Mouse (Mus musculus): ENCODE measurements around the gene 2210408I21Rik. TPM values are rescaled to one million over a fixed set of nuclear protein-coding genes. Genes with fewer than 3 reads are reported as not detected.

Gene 2210408I21Rik
- polyA plus RNA-seq, 1 experiment from 2014 or later: 10.8 TPM

DNA sequence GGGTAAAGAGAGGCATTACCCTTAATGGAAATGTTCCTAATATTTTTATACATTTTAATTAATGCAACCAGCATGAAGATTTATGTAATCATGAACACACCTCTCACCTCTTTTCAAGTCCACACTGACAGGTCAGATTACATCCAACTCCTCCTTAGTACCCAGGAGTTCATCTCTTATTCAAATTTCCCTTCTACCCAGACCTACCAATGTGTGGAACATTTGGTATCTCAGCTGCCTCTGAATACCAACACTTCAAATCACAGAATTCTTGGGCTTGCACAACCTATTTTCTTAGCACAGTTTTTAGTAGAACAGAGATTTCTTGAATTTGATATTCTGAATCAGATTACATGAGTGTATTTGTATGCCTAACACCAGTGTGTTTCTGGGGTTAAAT lies 394.4 kb downstream of the 2210408I21Rik start:
- H3K9ac ChIP-seq: no peak overlapping the region
- H3K27ac ChIP-seq: no peak overlapping the region

DNA sequence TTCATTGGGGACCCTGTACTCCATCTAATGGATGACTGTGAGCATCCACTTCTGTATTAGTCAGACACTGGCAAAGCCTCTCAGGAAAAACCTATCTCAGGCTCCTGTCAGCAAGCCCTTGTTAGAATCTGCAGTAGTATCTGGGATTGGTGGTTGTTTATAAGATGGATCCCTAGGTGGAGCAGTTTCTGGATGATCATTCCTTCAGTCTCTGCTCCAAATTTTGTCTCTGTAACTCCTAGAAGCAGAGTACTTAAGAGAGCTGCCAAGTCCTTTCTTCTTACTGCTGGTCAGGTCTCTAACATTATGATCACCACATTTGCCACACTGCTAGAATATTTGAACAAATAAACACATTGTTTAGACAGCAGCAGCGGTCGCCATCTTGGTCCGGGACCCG lies 402.1 kb downstream of the 2210408I21Rik start:
- no peak for ATAC-seq (ENCODE audit: insufficient number of reproducible peaks, insufficient read depth, low FRiP score, low TSS enrichment)
- 92% methylated on average over 4 of the region's 4 CpGs for WGBS
- Histone ChIP-seq H3K9ac (no peak overlapping the region), H3K9me3 (no peaks in the 10 kb centered on the region), H3K4me2 (replicated peaks) (no peak overlapping the region), H3K27ac (no peak overlapping the region), H3K4me3 (no peak overlapping the region), H3K36me3 (no peaks in the 10 kb centered on the region), H3K4me1 (no peaks in the 10 kb centered on the region), H3K27me3 (no peaks in the 10 kb centered on the region)

More for the DNA sequence above, 394.4 kb downstream of the 2210408I21Rik start:
- Histone ChIP-seq H3K4me3 (no peak overlapping the region), H3K27me3 (no peaks in the 10 kb centered on the region), H3K4me2 (replicated peaks) (no peak overlapping the region), H3K4me1 (no peaks in the 10 kb centered on the region), H3K36me3 (no peaks in the 10 kb centered on the region), H3K9me3 (no peaks in the 10 kb centered on the region)
- ATAC-seq (ENCODE audit: insufficient number of reproducible peaks, insufficient read depth, low FRiP score, low TSS enrichment): no peak

DNA sequence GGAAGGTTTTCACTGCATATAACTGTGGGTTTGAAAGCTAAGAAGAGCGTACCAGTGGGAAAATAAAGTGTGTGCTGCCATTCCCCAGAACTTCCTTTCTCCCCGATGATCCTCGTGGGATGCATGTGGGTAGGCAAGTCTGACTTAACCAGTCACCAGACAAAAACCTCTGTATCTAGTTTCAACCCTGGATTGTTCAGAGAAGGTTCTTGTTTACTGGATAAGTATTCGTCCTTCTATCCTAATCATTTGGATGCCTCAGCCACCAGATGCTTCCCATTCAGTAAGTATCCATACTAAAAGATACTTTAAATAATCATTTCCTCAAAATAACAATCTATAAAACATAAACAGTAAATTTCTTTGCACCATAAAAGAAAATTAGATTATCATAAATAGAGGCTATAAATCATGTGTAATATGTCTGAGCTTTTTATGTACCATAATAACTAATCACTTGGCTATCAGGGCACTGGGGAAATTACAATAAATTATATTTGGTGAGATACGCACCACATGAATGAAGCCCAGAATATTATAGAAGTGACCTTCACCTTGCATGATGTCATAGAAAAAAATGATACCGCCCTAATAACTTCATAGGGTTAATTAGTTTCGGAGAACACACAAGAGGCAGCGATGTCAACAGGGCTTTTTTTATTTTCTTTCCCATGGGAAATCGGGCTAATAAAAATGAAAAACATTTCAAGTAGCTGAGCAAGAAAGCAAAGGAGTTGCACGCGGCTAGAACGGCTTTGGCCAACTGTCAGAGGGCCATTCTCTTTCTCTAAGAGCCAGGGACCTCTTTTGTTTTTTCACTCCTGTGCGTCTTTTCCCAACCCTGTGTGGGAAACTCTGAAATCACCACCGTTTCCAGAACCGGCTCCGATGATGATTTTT lies 412.4 kb downstream of the 2210408I21Rik start:
- no peak overlapping the region for H3K4me3 ChIP-seq
- peak overlapping the region; percentile 32 for H3K4me2 ChIP-seq (replicated peaks)
- H3K9ac ChIP-seq: no peak overlapping the region
- H3K4me1 ChIP-seq: no peaks in the 10 kb centered on the region
- no peaks in the 10 kb centered on the region for H3K36me3 ChIP-seq
- H3K27me3 ChIP-seq: no peaks in the 10 kb centered on the region
- 37% methylated on average over 16 of the region's 16 CpGs for WGBS
- H3K27ac ChIP-seq: no peak overlapping the region
- ATAC-seq (ENCODE audit: insufficient number of reproducible peaks, insufficient read depth, low FRiP score, low TSS enrichment): no peak
- no peaks in the 10 kb centered on the region for H3K9me3 ChIP-seq

DNA sequence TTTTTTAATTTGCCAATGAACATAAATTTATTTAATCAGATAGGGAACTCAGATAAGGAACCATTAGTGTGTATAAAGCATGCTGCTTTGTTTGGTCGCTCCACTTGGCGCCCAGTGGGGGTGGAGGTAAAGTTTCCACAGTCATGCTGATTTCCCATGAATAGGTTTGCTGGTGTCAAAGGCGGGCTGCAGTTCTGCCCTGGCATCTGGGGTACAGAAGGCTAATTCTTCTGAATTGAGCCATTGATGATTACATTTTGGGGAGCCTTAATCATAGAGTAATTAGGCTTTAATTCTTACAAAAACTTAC lies 413.0 kb downstream of the 2210408I21Rik start:
- Histone ChIP-seq H3K4me1 (no peaks in the 10 kb centered on the region), H3K27me3 (no peaks in the 10 kb centered on the region), H3K27ac (no peak overlapping the region), H3K4me3 (no peak overlapping the region), H3K36me3 (no peaks in the 10 kb centered on the region), H3K9ac (no peak overlapping the region), H3K4me2 (replicated peaks) (peak overlapping the region; percentile 32), H3K9me3 (no peaks in the 10 kb centered on the region)
- 13% methylated on average over 3 of the region's 3 CpGs for WGBS
- no peak for ATAC-seq (ENCODE audit: insufficient number of reproducible peaks, insufficient read depth, low FRiP score, low TSS enrichment)

DNA sequence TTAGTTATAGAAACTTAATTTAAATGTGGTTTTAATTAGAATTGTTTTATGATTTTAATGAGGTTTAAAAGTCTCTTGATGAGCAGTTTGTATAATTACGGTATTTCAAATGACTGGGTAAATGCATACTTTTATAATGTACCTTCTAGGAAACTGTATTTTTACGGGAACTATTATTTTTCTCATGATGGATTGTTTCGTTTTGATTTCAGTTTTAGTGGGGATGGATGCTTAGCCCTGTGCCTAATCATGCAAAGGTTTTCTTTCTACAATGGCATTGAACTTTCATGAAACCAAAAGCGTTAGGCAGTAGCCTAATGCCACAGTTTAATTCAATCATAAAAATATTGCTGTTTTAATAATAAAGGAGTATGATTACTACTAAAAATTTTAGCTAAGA lies 413.4 kb downstream of the 2210408I21Rik start:
- no peak overlapping the region for H3K4me3 ChIP-seq
- H3K4me1 ChIP-seq: no peaks in the 10 kb centered on the region
- no peaks in the 10 kb centered on the region for H3K36me3 ChIP-seq
- no peak overlapping the region for H3K27ac ChIP-seq
- no peak for ATAC-seq (ENCODE audit: insufficient number of reproducible peaks, insufficient read depth, low FRiP score, low TSS enrichment)
- H3K4me2 ChIP-seq (replicated peaks): no peak overlapping the region
- no peak overlapping the region for H3K9ac ChIP-seq
- WGBS: 58% methylated on average over 4 of the region's 4 CpGs
- H3K9me3 ChIP-seq: no peaks in the 10 kb centered on the region
- no peaks in the 10 kb centered on the region for H3K27me3 ChIP-seq

DNA sequence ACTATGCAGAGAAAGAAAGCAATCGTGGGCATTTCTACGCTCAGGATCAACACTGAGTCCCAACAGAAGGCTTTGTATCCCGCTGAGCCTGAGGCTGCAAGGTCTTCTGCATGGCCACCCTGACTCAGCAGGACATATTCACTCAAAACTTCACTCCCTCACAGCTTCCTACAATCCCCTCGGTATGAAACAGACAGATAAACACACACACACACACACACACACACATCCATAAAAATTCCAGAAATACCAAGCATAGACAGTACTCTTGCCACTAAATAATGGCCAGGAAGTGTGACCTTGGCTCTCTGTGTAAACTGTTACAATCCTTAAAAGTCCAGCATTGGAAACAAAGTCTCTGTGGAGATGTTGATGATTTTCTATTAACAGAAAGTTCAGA lies 458.7 kb downstream of the 2210408I21Rik start:
- 65% methylated on average over 4 of the region's 4 CpGs for WGBS
- H3K9me3 ChIP-seq: no peaks in the 10 kb centered on the region
- no peak overlapping the region for H3K27ac ChIP-seq
- no peak overlapping the region for H3K4me2 ChIP-seq (replicated peaks)
- ATAC-seq (ENCODE audit: insufficient number of reproducible peaks, insufficient read depth, low FRiP score, low TSS enrichment): no peak
- no peak overlapping the region for H3K9ac ChIP-seq
- H3K4me3 ChIP-seq: no peak overlapping the region
- no peaks in the 10 kb centered on the region for H3K36me3 ChIP-seq
- H3K4me1 ChIP-seq: no peaks in the 10 kb centered on the region
- no peaks in the 10 kb centered on the region for H3K27me3 ChIP-seq

DNA sequence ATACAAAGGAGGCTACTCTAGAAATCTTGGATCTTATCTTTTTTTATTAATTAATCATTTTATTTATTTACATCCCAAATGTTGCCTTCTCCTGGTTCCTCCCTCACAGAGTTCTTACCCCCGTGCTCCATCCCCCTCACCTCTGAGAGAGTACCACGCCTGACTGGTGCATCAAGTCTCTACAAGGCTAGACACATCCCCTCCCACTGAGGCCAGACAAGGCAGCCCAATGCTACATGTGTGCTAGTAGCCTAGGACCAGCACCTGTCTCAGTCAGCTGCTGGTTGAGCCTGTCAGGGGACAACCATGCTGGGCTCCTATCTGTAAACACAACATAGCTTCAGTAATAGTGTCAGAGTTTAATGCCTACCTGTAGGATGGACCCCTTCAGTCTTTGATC lies 480.0 kb downstream of the 2210408I21Rik start:
- no peak overlapping the region for H3K4me2 ChIP-seq (replicated peaks)
- H3K4me1 ChIP-seq: no peaks in the 10 kb centered on the region
- ATAC-seq (ENCODE audit: insufficient number of reproducible peaks, insufficient read depth, low FRiP score, low TSS enrichment): no peak
- H3K27ac ChIP-seq: no peak overlapping the region
- no peak overlapping the region for H3K9ac ChIP-seq
- no peaks in the 10 kb centered on the region for H3K27me3 ChIP-seq
- H3K36me3 ChIP-seq: no peaks in the 10 kb centered on the region
- WGBS: 79% methylated on average over 2 of the region's 2 CpGs
- no peaks in the 10 kb centered on the region for H3K9me3 ChIP-seq
- H3K4me3 ChIP-seq: no peak overlapping the region

Other genes starting within 250 kb of the 2210408I21Rik start
- 43.7 and 52.4 TPM in 2 replicates for gene Slf1, start 67 bp upstream of the 2210408I21Rik start, polyA plus RNA-seq (2016; fragmentation: Nextera tagmentation; extraction: Ambion mirVana)